Mouse (Mus musculus) layer of hippocampus, postnatal 14 days (tissue): ENCODE measurements around the gene Gm12184. TPM values are rescaled to one million over a fixed set of nuclear protein-coding genes. Genes with fewer than 3 reads are reported as not detected.

Experiments
- DNase-seq, 2 experiments: peaks; one replicate each; pipeline ENCODE4 v3.0.0; 2021 to 2022; ENCODE audit warnings: low spot score in 2 of 2, mixed read lengths in 1 of 2
- total RNA-seq, 2 experiments: library from RNA; stranded (reverse); gene quantifications; 2 replicates each; pipeline ENCODE4 v1.2.3; 2021

The Gm12184 gene
- total RNA-seq, 2 experiments from 2014 or later, result 1.4 to 1.9 TPM

- DNase-seq, result peak; percentile 52 to 72
Observed at GRCm38 (mm10) chr11:48775483-48775882, 51.0 kb downstream of the Gm12184 start.

Other genes with a start within 250 kb of the Gm12184 start
- 100 to 1,000 TPM; 285 to 287 TPM for gene Rack1, start 26.3 kb downstream of the Gm12184 start, total RNA-seq
- gene Trim41, start 9.3 kb downstream of the Gm12184 start, total RNA-seq, result 10 to 100 TPM; 47.1 to 48.6 TPM
- gene Trim7, start 515 bp downstream of the Gm12184 start, total RNA-seq, result 1 to 10 TPM; 2.4 to 3.3 TPM
- gene Irgm1, start 45.0 kb upstream of the Gm12184 start, total RNA-seq, result 1 to 10 TPM; 4.2 to 5.2 TPM
- under 1 TPM; 0.39 to 0.41 TPM for gene Gm5431, start 75.6 kb upstream of the Gm12184 start, total RNA-seq
- gene Psme2b, start 119.5 kb upstream of the Gm12184 start, total RNA-seq, result 1 to 10 TPM in 1 of 2 experiments, under 1 TPM in 1; 0.81 to 1.2 TPM
- gene Olfr56, start 152.2 kb upstream of the Gm12184 start, total RNA-seq, result not detected
- gene 9930111J21Rik1, start 152.7 kb upstream of the Gm12184 start, total RNA-seq, result 1 to 10 TPM in 1 of 2 experiments, under 1 TPM in 1; 0.52 to 1.6 TPM
- gene Gm12185, start 165.6 kb upstream of the Gm12184 start, total RNA-seq, result not detected
- gene Tgtp1, start 167.5 kb upstream of the Gm12184 start, total RNA-seq, result under 1 TPM in 1 of 2 experiments, not detected in 1; 0.30 TPM
- gene 9930111J21Rik2, start 224.6 kb upstream of the Gm12184 start, total RNA-seq, result 1 to 10 TPM in 1 of 2 experiments, under 1 TPM in 1; 0.91 to 1.4 TPM
- gene Tgtp2, start 237.6 kb upstream of the Gm12184 start, total RNA-seq, result not detected
- under 1 TPM; 0.31 to 0.65 TPM for gene Ifi47, start 249.9 kb upstream of the Gm12184 start, total RNA-seq